Mouse (Mus musculus) stomach, embryonic 14.5 days (tissue): ENCODE measurements around the gene Krt80. TPM values are rescaled to one million over a fixed set of nuclear protein-coding genes. Genes with fewer than 3 reads are reported as not detected.

ENCODE experiments used
- ATAC-seq: fragments of 200-750 bp; cut with Nextera tagmentation; 2 replicates; pipeline ENCODE4 v1.8.0; 2017; ENCODE audit warnings: low read depth, moderate TSS enrichment; ENCODE audit not compliant: insufficient number of reproducible peaks, insufficient read depth, low FRiP score
- H3K27ac ChIP-seq: fragments of 300-500 bp; sonication (generic); 2 replicates; pipeline ENCODE4 v1.5.1; 2014; ENCODE audit warnings: mild to moderate bottlenecking, low read length, moderate library complexity, mixed read lengths
- H3K27me3 ChIP-seq: fragments of 300-500 bp; sonication (generic); 2 replicates; pipeline ENCODE4 v1.6.1; 2014; ENCODE audit warnings: low read length, control low read depth, mixed read lengths; ENCODE audit not compliant: control insufficient read depth, insufficient read depth
- H3K36me3 ChIP-seq: fragments of 300-500 bp; sonication (generic); 2 replicates; pipeline ENCODE4 v1.6.1; 2014; ENCODE audit warnings: mild to moderate bottlenecking, control low read depth, low read length, moderate library complexity, mixed read lengths; ENCODE audit not compliant: control insufficient read depth, insufficient read depth
- H3K4me1 ChIP-seq: fragments of 300-500 bp; sonication (generic); 2 replicates; pipeline ENCODE4 v1.6.1; 2014; ENCODE audit warnings: low read length, control low read depth, mixed read lengths; ENCODE audit not compliant: control insufficient read depth, insufficient read depth
- H3K4me2 ChIP-seq: fragments of 300-500 bp; sonication (generic); replicated peaks from 2 replicates; pipeline ENCODE4 v1.6.1; 2014; ENCODE audit warnings: low read depth, low read length, control low read depth
- H3K4me3 ChIP-seq: fragments of 300-500 bp; sonication (generic); 2 replicates; pipeline ENCODE4 v1.5.1; 2014; ENCODE audit warnings: low read depth, low read length, control low read depth
- H3K9ac ChIP-seq: fragments of 300-500 bp; sonication (generic); replicated peaks from 2 replicates; pipeline ENCODE4 v1.6.1; 2014; ENCODE audit warnings: low read depth, mild to moderate bottlenecking, control low read depth, low read length, moderate library complexity, mixed read lengths
- H3K9me3 ChIP-seq: fragments of 300-500 bp; sonication (generic); 2 replicates; pipeline ENCODE4 v1.6.1; 2016; ENCODE audit warnings: low read depth, low read length, control low read depth; ENCODE audit not compliant: control insufficient read depth
- WGBS: fragments of 180-500 bp; shearing (Covaris S2); extraction: QIAGEN DNeasy Blood & Tissue Kit; methylation state at CpG from one replicate; pipeline ENCODE4 v1.1.7; 2014; 5-methylcytosine and 5-hydroxymethylcytosine counted together
- polyA plus RNA-seq: library from polyadenylated mRNA; unstranded; fragments of >200 nt; fragmentation: Nextera tagmentation; extraction: Ambion mirVana; gene quantifications from 2 replicates; pipeline ENCODE4 v1.2.1, GENCODE M21; 2014

Gene Krt80
- polyA plus RNA-seq, 1 experiment from 2014 or later = 2.4 TPM

- 78% methylated on average over 5 of the region's 5 CpGs for WGBS
- Histone ChIP-seq H3K27ac (no peak overlapping the region), H3K36me3 (no peaks in the 10 kb centered on the region), H3K9me3 (no peaks in the 10 kb centered on the region), H3K27me3 (no peaks in the 10 kb centered on the region), H3K4me1 (peaks cover 23% of the 10 kb centered on the region; the same call in 1 of the 2 replicates), H3K9ac (no peak overlapping the region), H3K4me3 (no peak overlapping the region), H3K4me2 (no peak overlapping the region)
- no peak for ATAC-seq
Measured at GRCm38 (mm10) chr15:101322106-101322505, 47.9 kb downstream of the Krt80 start.

- peak overlapping the region; percentile 55; the same call in 1 of the 2 replicates for H3K27ac ChIP-seq
- H3K4me1 ChIP-seq = peaks cover 26% of the 10 kb centered on the region; the same call in 1 of the 2 replicates
- H3K4me2 ChIP-seq = no peak overlapping the region
- no peak for ATAC-seq
- WGBS = 41% methylated on average over 5 of the region's 5 CpGs
- no peaks in the 10 kb centered on the region for H3K36me3 ChIP-seq
- H3K27me3 ChIP-seq = no peaks in the 10 kb centered on the region
- H3K4me3 ChIP-seq = no peak overlapping the region
- H3K9ac ChIP-seq = no peak overlapping the region
- no peaks in the 10 kb centered on the region for H3K9me3 ChIP-seq
Measured at GRCm38 (mm10) chr15:101321126-101321525, 48.8 kb downstream of the Krt80 start.

GRCm38 (mm10) chr15:101320618-101321041 lies 49.3 kb downstream of the Krt80 start:
- no peak overlapping the region for H3K4me2 ChIP-seq
- H3K36me3 ChIP-seq = no peaks in the 10 kb centered on the region
- 52% methylated on average over 6 of the region's 6 CpGs for WGBS
- no peaks in the 10 kb centered on the region for H3K27me3 ChIP-seq
- H3K4me1 ChIP-seq = peaks cover 26% of the 10 kb centered on the region; the same call in 1 of the 2 replicates
- no peak overlapping the region for H3K9ac ChIP-seq
- no peak overlapping the region for H3K4me3 ChIP-seq
- no peaks in the 10 kb centered on the region for H3K9me3 ChIP-seq
- ATAC-seq = peak; percentile 39; the same call in 1 of the 2 replicates
- H3K27ac ChIP-seq = peak overlapping the region; percentile 61; the same call in 1 of the 2 replicates

GRCm38 (mm10) chr15:101320010-101320617 lies 49.8 kb downstream of the Krt80 start:
- ATAC-seq = 0 out of 2 replicates have a peak, but pooled peaks have one; percentile 3
- no peak overlapping the region for H3K4me2 ChIP-seq
- no peaks in the 10 kb centered on the region for H3K9me3 ChIP-seq
- no peak overlapping the region for H3K9ac ChIP-seq
- H3K27me3 ChIP-seq = no peaks in the 10 kb centered on the region
- H3K27ac ChIP-seq = peak overlapping the region; percentile 61; the same call in 1 of the 2 replicates
- 82% methylated on average over 6 of the region's 6 CpGs for WGBS
- H3K4me3 ChIP-seq = no peak overlapping the region
- peaks cover 26% of the 10 kb centered on the region; the same call in 1 of the 2 replicates for H3K4me1 ChIP-seq
- H3K36me3 ChIP-seq = no peaks in the 10 kb centered on the region

GRCm38 (mm10) chr15:101318889-101319765 lies 50.8 kb downstream of the Krt80 start:
- 41% methylated on average over 14 of the region's 14 CpGs for WGBS
- no peak overlapping the region for H3K4me2 ChIP-seq
- ATAC-seq = no peak
- peaks cover 26% of the 10 kb centered on the region; the same call in 1 of the 2 replicates for H3K4me1 ChIP-seq
- H3K9me3 ChIP-seq = no peaks in the 10 kb centered on the region
- H3K4me3 ChIP-seq = no peak overlapping the region
- H3K27ac ChIP-seq = no peak overlapping the region
- no peaks in the 10 kb centered on the region for H3K27me3 ChIP-seq
- no peak overlapping the region for H3K9ac ChIP-seq
- H3K36me3 ChIP-seq = no peaks in the 10 kb centered on the region

- Histone ChIP-seq H3K4me1 (peaks cover 26% of the 10 kb centered on the region; the same call in 1 of the 2 replicates), H3K4me3 (no peak overlapping the region), H3K9ac (no peak overlapping the region), H3K9me3 (no peaks in the 10 kb centered on the region), H3K27ac (no peak overlapping the region), H3K27me3 (no peaks in the 10 kb centered on the region), H3K4me2 (no peak overlapping the region), H3K36me3 (no peaks in the 10 kb centered on the region)
- 80% methylated on average over 2 of the region's 2 CpGs for WGBS
- ATAC-seq = no peak
Measured at GRCm38 (mm10) chr15:101317814-101318500, 52.0 kb downstream of the Krt80 start.

GRCm38 (mm10) chr15:101316913-101317813 lies 52.8 kb downstream of the Krt80 start:
- no peak for ATAC-seq
- Histone ChIP-seq H3K27me3 (no peaks in the 10 kb centered on the region), H3K4me3 (no peak overlapping the region), H3K9me3 (no peaks in the 10 kb centered on the region), H3K4me1 (peaks cover 26% of the 10 kb centered on the region; the same call in 1 of the 2 replicates), H3K4me2 (no peak overlapping the region), H3K9ac (no peak overlapping the region), H3K27ac (no peak overlapping the region), H3K36me3 (no peaks in the 10 kb centered on the region)
- WGBS = 63% methylated on average over 18 of the region's 18 CpGs
